Mouse (Mus musculus) ES-E14 (cell line): Measurements from ENCODE around the gene Supt16. TPM values are rescaled to one million over a fixed set of nuclear protein-coding genes. Genes with fewer than 3 reads are reported as not detected.

Experiments
- DNase-seq: peaks from one replicate; pipeline ENCODE4 v3.0.0-alpha.2; 2013; ENCODE audit warnings: low read depth, low spot score
- H3K27ac ChIP-seq: 2 replicates; pipeline ENCODE4 v1.5.1; 2012; ENCODE audit warnings: low read depth, mild to moderate bottlenecking, low read length, moderate library complexity, mixed read lengths; ENCODE audit not compliant: poor library complexity, insufficient read depth, severe bottlenecking
- H3K36me3 ChIP-seq: 2 replicates; pipeline ENCODE4 v1.6.1; 2012; ENCODE audit warnings: mild to moderate bottlenecking, low read length, moderate library complexity, mixed read lengths; ENCODE audit not compliant: control insufficient read depth, poor library complexity, insufficient read depth, severe bottlenecking
- H3K4me1 ChIP-seq, 2 experiments: fragments of 150-350 bp in 1 of 2; sonication (generic) in 1 of 2; 2 replicates each; pipeline ENCODE4 v1.6.1; 2012; ENCODE audit warnings: low read length in 2 of 2, mild to moderate bottlenecking in 1 of 2, mixed read lengths in 1 of 2; ENCODE audit not compliant: control insufficient read depth in 2 of 2, insufficient read depth in 2 of 2, poor library complexity in 1 of 2
- H3K4me3 ChIP-seq, 2 experiments: fragments of 150-350 bp in 1 of 2; sonication (generic) in 1 of 2; 2 replicates each; pipeline ENCODE4 v1.5.1; 2012; ENCODE audit warnings: low read length in 2 of 2, low read depth in 1 of 2, mild to moderate bottlenecking in 1 of 2, mixed read lengths in 1 of 2; ENCODE audit not compliant: insufficient read depth in 1 of 2, poor library complexity in 1 of 2, severe bottlenecking in 1 of 2
- H3K9ac ChIP-seq: 2 replicates; pipeline ENCODE4 v1.6.1; 2012; ENCODE audit warnings: low read depth, mild to moderate bottlenecking, low read length, mixed read lengths; ENCODE audit not compliant: poor library complexity, insufficient read depth, severe bottlenecking
- H3K9me3 ChIP-seq: fragments of 150-350 bp; sonication (generic); 2 replicates; pipeline ENCODE4 v1.6.1; 2012; ENCODE audit warnings: low read depth, mild to moderate bottlenecking, low read length; ENCODE audit not compliant: control insufficient read depth, insufficient read depth
- CHD2 ChIP-seq: IDR thresholded peaks from 2 replicates; pipeline ENCODE4 v1.6.1; 2014; ENCODE audit warnings: mild to moderate bottlenecking, low read depth, low read length, inconsistent platforms
- HCFC1 ChIP-seq: IDR thresholded peaks from 2 replicates; pipeline ENCODE4 v1.6.1; 2012; ENCODE audit warnings: low read length, inconsistent platforms, borderline replicate concordance; ENCODE audit not compliant: insufficient read depth
- MAFK ChIP-seq: IDR thresholded peaks from 2 replicates; pipeline ENCODE4 v1.6.1; 2014; ENCODE audit warnings: mild to moderate bottlenecking, low read depth, low read length, inconsistent platforms; ENCODE audit not compliant: insufficient read depth
- ZC3H11A ChIP-seq: IDR thresholded peaks from 2 replicates; pipeline ENCODE4 v1.6.1; 2012; ENCODE audit warnings: low read depth, mild to moderate bottlenecking, inconsistent platforms, low read length, borderline replicate concordance
- ZNF384 ChIP-seq: IDR thresholded peaks from 2 replicates; pipeline ENCODE4 v1.6.1; 2012; ENCODE audit warnings: low read depth, low read length, inconsistent platforms
- in situ Hi-C, 2 experiments: fragments of 600-800 bp; cut with MboI; formaldehyde crosslinking; loops; one replicate each; pipeline ENCODE4 v1.15.1; 2025; ENCODE audit warnings: low sequenced_read_pairs in 2 of 2, inconsistent platforms in 1 of 2; ENCODE audit not compliant: unreplicated experiment in 2 of 2
- total RNA-seq: library from RNA; depleted of rRNA; stranded (reverse); fragments of 300-350 nt; gene quantifications from 2 replicates; pipeline ENCODE4 v1.2.3, GENCODE M21; 2012

Gene Supt16
- total RNA-seq, 1 experiment = 54.7 TPM

DNA sequence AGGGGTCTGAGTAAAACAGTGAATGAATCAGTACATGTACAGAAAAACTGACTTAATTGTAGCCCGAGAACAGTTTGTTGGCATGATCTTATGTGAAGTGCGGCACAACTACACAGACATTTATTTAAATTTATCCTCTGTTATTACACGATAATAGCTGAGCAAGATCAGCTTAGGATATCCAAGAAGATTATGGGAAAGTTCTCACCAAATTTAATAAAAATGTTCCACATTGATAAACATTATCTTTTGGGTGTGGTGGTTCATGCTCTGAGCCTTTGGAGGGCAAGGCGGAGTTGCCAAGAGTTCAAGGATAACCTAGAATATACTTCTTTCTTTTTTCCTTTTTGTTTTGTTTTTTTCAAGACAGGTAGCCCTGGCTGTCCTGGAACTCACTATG is 2.2 kb upstream of the Supt16 start:
- H3K9ac ChIP-seq = no peak overlapping the region
- TF ChIP-seq MAFK (no peak), ZC3H11A (no peak), ZNF384 (no peak), HCFC1 (no peak)
- DNase-seq = no peak
- no peak overlapping the region for H3K27ac ChIP-seq
- peaks cover 6 to 8% of the 10 kb centered on the region in 2 experiments; a peak in 3 of 4 replicates for H3K4me1 ChIP-seq
- no peak overlapping the region for H3K4me3 ChIP-seq
- in situ Hi-C loops = no loop called here
- H3K36me3 ChIP-seq = peaks cover 18% of the 10 kb centered on the region
- no peaks in the 10 kb centered on the region for H3K9me3 ChIP-seq

DNA sequence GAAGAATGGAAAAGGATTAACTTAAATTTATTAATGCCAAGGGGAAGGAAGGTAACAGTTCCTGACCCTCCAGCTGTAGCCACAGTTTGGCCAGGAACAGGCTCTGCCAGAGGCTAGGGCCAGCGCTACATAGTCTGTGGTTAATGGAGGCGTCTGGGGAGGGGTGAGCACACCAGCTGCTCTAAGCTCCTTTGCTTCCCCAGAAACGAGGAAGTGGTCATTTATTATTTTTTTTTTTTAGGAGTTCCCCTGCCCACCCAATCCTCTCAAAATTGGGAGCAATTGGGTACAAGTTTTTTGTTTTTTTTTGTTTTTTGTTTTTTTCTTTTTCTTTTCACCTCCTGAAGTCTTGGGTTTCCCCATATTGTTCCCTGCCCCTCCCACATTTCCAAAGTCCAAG is 925 bp upstream of the Supt16 start:
- Histone ChIP-seq H3K9me3 (no peaks in the 10 kb centered on the region), H3K36me3 (peaks cover 12% of the 10 kb centered on the region), H3K27ac (peak overlapping the region; percentile 33; the same call in 1 of the 2 replicates), H3K9ac (peak overlapping the region; percentile 54; the same call in 1 of the 2 replicates), H3K4me3 (peak overlapping the region; percentile 35 to 96; a peak in 2 of 4 replicates), H3K4me1 (peaks cover 6 to 8% of the 10 kb centered on the region in 2 experiments; a peak in 3 of 4 replicates)
- TF ChIP-seq ZC3H11A (no peak), ZNF384 (peak; percentile 72)
- no peak for DNase-seq
- in situ Hi-C loops = no loop called here

DNA sequence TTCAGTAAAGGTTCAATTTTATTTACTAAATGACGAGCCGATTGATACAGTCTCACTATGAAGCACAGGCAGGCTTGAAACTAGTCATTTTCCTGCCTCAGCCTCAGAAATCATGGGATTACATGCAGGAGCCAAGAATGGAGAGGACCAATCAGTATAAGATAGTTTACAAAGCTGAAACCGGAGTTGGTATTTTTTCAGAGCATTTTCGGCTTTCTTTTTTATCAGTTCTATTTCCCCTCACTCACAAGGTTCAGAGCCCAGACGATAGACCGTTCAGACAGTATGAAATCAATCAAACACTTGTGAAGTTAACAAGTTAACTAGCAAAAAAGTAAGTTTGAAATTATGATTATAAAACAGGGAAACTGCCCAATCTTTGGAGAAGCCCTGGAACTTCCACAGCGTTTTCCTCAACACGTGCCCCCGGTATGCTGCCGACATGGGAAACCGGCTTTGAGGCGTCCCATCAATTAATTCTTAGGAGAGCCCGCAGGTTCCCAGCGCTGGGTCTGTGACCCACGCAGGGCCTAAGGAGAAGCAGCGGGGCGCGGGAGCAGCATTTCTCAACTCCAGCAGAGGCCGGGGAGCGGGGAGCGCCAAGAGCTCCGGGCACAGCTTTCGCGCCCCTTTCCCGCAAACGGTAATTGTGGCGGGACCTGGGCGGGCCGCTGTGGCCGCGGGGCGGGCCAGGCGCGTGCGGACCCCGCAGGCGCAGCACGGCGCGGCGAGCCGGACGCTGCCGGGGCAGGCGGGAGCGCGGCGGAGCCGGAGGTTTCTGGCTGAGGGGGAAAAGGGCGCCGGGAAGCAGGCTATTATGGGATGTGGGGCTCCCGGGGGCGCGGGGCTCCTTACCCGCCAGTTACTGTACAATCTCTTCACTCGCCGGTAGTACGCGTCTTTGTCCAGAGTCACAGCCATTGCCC is 723 bp downstream of the Supt16 start:
- H3K36me3 ChIP-seq = peaks cover 8% of the 10 kb centered on the region
- in situ Hi-C loops = no loop called here
- peak overlapping the region; percentile 96 for H3K27ac ChIP-seq
- H3K9ac ChIP-seq = peak overlapping the region; percentile 99
- H3K4me1 ChIP-seq = peaks cover 6 to 8% of the 10 kb centered on the region in 2 experiments; a peak in 3 of 4 replicates
- H3K4me3 ChIP-seq = peak overlapping the region; percentile 94 to 96
- no peak for DNase-seq
- no peaks in the 10 kb centered on the region for H3K9me3 ChIP-seq
- TF ChIP-seq HCFC1 = no peak
- TF ChIP-seq CHD2 = no peak
- no peak for TF ChIP-seq ZNF384
- TF ChIP-seq MAFK = no peak
- TF ChIP-seq ZC3H11A = no peak

DNA sequence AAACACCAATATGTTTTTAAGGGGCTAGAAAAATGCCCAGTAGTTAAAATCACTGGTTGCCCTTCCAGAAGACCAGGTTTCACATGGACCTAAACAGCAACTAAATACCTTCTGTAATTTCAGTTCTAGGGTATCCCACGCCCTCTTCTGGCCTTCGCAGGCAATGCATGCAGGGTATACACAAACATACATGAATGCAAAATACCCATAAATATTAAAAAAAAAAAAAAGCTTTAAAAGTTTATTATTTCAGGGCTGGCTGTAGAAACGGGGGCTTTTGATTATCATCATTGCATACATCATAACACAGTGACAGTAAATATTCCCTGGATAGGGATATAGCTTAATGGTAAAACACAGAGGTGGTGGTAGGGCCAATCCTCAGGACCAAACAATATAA is 1.5 kb downstream of the Supt16 start:
- TF ChIP-seq HCFC1 (no peak), ZNF384 (peak; percentile 50; the same call in 1 of the 2 replicates), ZC3H11A (no peak), MAFK (no peak)
- peaks cover 8% of the 10 kb centered on the region for H3K36me3 ChIP-seq
- in situ Hi-C loops = no loop called here
- H3K9ac ChIP-seq = no peak overlapping the region; the same call in 1 of the 2 replicates
- no peaks in the 10 kb centered on the region for H3K9me3 ChIP-seq
- H3K4me3 ChIP-seq = peak overlapping the region; percentile 94 to 96; a peak in 3 of 4 replicates
- no peak overlapping the region for H3K27ac ChIP-seq
- peaks cover 6 to 8% of the 10 kb centered on the region in 2 experiments; a peak in 3 of 4 replicates for H3K4me1 ChIP-seq
- DNase-seq = peak; percentile 53
